Mouse (Mus musculus) spleen, adult 12 weeks (tissue): Measurements from ENCODE around the gene Fbxo17.
"Not testable (repeated sequence)": the region's sequence is repeated elsewhere in the genome, so short reads cannot be mapped to it uniquely, and the experiment has no call there.

Source experiments
- DNase-seq: peaks from one replicate; pipeline ENCODE4 v3.0.0; 2022; ENCODE audit warnings: low spot score

The Fbxo17 gene

GRCm38 (mm10) chr7:28716590-28717281 is at the start of gene Fbxo17:
Fbxo17 (plus strand) TSS chr7:28716804.
- DNase-seq = no peak

GRCm38 (mm10) chr7:28671172-28671571 is 45.4 kb upstream of the Fbxo17 start:
- no peak for DNase-seq

GRCm38 (mm10) chr7:28672276-28672675 is 44.3 kb upstream of the Fbxo17 start:
- no peak for DNase-seq

GRCm38 (mm10) chr7:28672786-28673185 is 43.8 kb upstream of the Fbxo17 start:
- DNase-seq = not testable (repeated sequence)

DNA sequence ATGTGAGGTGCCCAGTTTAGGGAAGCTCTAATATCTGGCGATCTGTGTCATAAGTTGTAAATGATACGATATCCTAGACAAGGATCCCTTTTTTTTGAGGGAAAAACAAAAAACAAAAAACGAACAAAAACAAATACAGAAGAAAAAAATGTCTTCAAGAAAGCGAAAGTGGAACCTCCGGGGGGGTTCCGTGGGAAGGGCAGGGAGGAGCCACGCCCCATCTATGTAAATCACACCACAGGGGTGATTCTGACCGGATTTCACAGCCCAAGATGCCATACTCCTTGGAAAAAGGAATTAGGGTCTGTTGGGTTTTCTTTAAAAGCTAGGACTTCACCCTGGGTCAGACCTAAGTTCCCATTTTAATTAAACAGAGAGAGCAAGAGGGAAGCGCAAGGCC is 41.6 kb upstream of the Fbxo17 start:
- no peak for DNase-seq

GRCm38 (mm10) chr7:28675746-28676145 is 40.9 kb upstream of the Fbxo17 start:
- no peak for DNase-seq

DNA sequence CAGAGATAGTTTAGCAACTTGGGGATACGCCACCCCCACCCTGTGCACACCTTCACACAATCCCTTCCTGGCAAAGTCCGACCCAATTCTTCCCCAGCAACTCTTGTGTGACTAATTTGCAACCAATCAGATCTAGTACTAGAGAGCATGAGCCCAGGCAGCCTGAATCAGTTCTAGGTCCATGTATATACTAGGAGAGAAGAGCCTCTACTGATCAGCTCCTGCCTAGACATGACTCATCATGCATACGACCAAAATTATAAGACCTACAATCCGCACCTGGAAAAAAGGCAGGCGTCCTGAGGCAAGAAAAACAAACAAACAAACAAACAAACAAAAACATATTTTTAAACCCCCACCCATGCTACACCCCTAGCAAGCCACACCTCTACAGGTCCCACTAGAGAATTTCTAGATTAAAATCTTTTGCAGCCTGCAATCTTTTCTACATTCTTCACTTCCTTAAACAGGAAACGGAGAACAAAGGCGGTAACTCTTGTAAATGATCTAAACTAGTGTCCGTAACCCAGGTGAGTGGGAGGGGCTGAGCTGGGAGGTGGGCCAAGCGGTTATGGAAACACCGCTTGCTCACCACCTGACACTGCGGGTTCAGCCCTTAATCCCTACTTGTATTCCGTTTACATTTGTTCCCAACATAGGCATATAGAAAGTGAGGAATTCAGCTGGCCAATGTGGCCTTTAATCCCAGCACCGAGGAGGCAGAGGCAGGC is 39.6 kb upstream of the Fbxo17 start:
- DNase-seq = no peak

DNA sequence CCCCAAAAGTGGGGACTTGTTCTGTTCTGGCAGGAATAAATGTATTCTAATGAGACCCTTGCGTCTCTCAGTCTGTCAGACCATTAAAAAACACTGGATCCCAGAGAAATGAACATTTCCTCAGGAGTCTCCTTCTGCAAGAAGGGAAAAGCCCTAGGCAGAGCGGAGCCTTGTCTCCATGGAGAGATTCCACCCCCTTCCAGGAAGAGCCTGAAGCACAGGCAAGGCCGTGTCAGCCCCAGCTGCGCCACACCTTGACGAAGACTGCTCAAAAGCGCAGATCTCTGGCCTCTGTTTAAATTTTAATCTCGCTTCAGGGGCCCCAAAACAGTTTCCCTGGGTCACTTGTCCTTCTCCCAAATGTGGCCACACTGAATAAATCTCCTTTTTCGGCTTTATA is 39.0 kb upstream of the Fbxo17 start:
- no peak for DNase-seq

DNA sequence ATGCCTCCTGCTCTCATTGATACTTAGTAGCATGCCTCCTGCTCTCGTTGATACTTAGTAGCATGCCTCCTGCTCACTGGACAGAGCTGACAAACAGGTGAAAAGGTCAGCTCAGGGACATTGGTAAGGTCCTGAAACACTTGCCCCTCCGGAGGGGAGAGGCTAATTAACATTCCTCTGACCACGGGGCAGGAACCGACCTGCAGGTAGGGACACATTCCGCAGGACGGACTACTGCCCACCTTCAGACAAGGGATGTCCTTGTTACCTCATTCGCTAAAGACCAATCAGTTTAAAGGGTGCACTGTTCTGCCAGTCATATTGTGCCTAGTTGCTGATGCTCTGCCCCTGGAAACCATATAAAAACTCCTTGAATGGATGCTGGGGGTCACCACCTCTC is 25.5 kb upstream of the Fbxo17 start:
- DNase-seq = no peak

DNA sequence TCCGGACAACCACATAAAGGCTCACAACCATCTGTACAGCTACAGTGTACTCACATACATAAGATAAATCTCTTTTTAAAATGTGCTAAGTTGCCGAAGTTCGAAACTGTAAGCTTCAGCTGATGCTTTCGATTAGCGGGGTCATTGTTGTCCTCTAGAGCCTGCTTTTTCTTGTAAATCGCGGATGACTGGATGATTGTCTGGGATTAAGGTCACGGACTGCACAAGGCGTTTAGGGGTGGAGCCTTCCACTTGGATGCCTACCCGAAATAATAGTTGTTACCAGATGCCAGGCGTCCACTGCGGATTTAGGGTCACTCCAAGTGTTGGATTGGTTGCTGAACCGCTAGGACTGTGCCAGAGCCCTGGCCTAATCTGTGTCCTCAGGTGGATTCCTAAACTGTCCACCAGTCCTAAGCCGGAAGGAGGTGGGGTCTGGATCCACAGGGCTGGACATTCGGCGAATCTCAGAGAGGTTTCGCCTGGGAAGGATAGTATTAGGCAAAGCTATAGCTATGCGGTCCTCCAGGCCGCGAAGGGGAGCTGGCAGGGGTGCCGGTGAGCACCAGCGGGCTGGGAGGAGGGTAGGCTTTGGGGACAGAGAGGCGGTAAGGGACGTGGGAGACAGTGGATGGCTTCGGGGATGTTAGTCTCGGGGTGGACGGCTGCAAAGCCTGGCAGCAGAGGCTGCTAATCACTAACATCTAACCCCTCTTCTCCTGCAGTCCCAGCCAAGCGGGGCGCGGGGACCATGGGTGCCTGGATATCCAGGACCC is 23.9 kb upstream of the Fbxo17 start, which contains the start of gene Fbxo27:
Gene Fbxo27, plus strand, starts transcription at position 305 of the 776 bp plus-strand sequence.
- DNase-seq = no peak

DNA sequence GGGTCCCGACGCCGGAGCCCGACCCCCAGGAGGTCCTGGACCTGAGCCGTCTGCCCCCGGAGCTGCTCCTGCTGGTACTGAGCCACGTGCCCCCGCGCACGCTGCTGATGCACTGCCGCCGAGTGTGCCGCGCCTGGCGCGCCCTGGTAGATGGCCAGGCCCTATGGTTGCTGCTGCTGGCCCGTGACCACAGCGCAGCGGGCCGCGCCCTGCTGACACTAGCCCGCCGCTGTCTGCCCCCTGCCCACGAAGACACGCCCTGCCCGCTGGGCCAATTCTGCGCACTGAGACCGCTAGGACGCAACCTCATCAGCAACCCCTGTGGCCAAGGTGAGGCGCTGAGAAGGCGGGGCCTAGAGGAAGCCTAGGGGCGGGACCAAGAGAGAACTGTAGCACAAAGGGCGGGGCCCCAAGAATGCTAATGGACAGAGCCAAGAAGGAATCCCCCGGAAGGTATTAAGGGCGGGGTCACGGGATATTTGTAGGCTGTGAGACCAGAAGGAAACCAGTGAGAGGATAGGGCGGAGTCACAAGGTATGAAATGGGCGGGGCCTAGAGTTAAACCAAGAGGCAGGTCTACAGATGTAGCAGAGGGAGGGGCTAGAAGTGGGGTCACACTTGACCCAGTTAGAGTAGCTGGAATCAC is 23.2 kb upstream of the Fbxo17 start:
- DNase-seq = peak; percentile 40

GRCm38 (mm10) chr7:28694423-28694822 is 22.2 kb upstream of the Fbxo17 start:
- no peak for DNase-seq

DNA sequence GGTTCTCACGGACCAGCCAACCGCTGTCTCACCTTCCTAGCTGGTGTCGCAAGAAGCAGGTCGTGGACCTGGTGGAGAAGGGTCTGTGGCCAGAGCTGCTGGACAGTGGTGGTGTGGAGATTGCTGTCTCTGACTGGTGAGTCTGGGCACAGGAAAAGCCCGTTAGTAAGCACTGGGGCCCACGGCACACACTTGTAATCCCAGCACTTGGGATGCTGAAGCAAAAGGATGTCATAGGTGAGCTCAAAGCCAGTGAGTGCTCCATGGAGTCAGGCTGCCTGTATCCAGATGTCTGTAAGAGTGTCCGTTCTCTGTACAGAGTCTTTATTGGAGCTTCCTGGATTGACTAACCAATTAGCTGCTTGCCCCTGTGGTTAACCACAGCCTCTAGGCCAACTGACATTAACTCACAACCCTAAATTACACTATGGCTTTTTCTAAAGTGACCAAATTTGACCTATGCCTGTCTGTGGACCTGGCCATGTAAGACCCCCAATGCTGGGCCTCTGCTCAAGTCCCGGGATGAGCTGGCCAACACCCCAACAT is 21.6 kb upstream of the Fbxo17 start:
- no peak for DNase-seq

DNA sequence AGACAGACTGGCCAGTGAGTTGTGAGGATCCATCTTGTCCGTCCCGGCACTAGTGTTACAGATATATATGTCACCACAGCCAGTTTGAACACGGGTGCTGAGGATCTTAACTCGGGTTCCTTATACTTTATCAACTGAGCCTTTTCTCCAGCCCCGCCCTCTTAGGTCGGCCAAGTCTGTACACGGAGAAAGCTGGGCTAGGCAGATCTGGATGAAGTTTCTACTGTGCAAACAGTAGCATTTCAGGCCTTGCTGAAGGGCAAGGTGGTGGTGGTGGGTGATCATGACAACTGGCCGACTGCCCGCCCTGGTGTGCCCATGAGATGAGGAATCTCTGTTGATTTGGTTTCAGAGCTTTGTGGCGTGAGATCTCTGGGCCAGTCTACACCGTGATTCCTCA is 19.3 kb upstream of the Fbxo17 start:
- no peak for DNase-seq

GRCm38 (mm10) chr7:28700269-28700668 is 16.3 kb upstream of the Fbxo17 start:
- no peak for DNase-seq

GRCm38 (mm10) chr7:28701306-28701705 is 15.3 kb upstream of the Fbxo17 start:
- DNase-seq = not testable (repeated sequence)

- no peak for DNase-seq
Observed at GRCm38 (mm10) chr7:28702601-28703143, 13.9 kb upstream of the Fbxo17 start.

DNA sequence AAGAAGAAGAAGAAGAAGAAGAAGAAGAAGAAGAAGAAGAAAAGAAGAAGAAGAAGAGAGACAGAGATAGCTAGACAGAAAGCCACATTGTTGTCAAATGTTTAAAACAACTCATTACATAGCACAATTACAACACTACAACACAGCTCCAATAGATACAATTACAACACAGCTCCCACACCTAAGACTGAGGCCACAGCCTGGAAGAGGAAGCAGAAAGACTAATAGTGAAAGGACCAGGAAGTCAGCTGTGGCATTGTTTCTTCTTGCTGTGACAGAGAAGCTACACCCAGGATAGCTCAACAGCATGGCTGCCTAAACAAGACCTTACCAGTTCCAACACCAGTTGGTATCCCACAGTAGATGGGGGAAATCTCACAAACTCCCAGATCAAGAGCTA is 7.2 kb upstream of the Fbxo17 start:
- no peak for DNase-seq

- DNase-seq = no peak
Observed at GRCm38 (mm10) chr7:28710962-28711361, 5.6 kb upstream of the Fbxo17 start.

DNA sequence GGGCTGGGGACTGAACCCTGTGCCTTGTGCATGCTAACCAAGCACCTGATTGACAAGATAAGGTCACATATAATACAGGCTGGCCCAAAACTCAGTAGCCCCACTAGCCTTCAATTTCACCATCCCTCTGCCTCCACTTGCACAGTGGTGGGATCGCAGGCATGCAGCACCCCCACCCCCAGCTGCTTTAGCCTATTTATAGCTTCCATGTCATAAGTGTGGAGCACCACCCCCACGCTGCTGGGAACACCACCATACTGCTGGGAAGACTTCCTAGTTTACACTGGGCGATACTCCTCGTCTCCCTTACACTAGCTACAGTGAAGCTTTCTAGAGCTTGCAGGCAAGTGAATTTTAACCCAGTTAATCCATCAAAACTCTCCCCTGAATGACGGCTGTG is 1.9 kb upstream of the Fbxo17 start:
- DNase-seq = no peak

- no peak for DNase-seq
Observed at GRCm38 (mm10) chr7:28715598-28715997, 1.0 kb upstream of the Fbxo17 start.

GRCm38 (mm10) chr7:28717726-28718125 is 1.1 kb downstream of the Fbxo17 start:
- no peak for DNase-seq
